Mouse (Mus musculus): ENCODE measurements around the gene Bend4. TPM values are rescaled to one million over a fixed set of nuclear protein-coding genes. Genes with fewer than 3 reads are reported as not detected.

The Bend4 gene
- polyA plus RNA-seq, 1 experiment, result 1.00 TPM

- Histone ChIP-seq H3K4me1 (ENCODE audit: control insufficient read depth, insufficient read depth, low read length) (peaks cover 2% of the 10 kb centered on the region; the same call in 1 of the 2 replicates), H3K27ac (ENCODE audit: control insufficient read depth, insufficient read depth, low read depth, low read length, poor library complexity) (no peak overlapping the region), H3K4me3 (replicated peaks; ENCODE audit: control insufficient read depth, low read depth, low read length) (no peak overlapping the region)
- 37% methylated on average over 6 of the region's 6 CpGs for WGBS
- no peak for TF ChIP-seq POLR2A (IDR thresholded peaks at IDR 0.05; ENCODE audit: borderline replicate concordance, control insufficient read depth, low read depth, low read length)
- TF ChIP-seq CTCF (IDR thresholded peaks at IDR 0.05; ENCODE audit: control insufficient read depth, insufficient read depth, low read length), result no peak
These were observed 34.2 kb downstream of the Bend4 start for GRCm38 (mm10) chr5:67393951-67394350.

GRCm38 (mm10) chr5:67382556-67382955 is 45.6 kb downstream of the Bend4 start:
- Histone ChIP-seq H3K4me1 (ENCODE audit: control insufficient read depth, insufficient read depth, low read length) (no peaks in the 10 kb centered on the region; the same call in 1 of the 2 replicates), H3K27ac (ENCODE audit: control insufficient read depth, insufficient read depth, low read depth, low read length, poor library complexity) (no peak overlapping the region), H3K4me3 (replicated peaks; ENCODE audit: control insufficient read depth, low read depth, low read length) (no peak overlapping the region)
- WGBS, result 77% methylated on average over 7 of the region's 7 CpGs
- TF ChIP-seq POLR2A (IDR thresholded peaks at IDR 0.05; ENCODE audit: borderline replicate concordance, control insufficient read depth, low read depth, low read length) (no peak), CTCF (IDR thresholded peaks at IDR 0.05; ENCODE audit: control insufficient read depth, insufficient read depth, low read length) (no peak)

- WGBS, result 87% methylated on average over 2 of the region's 2 CpGs
- H3K4me1 ChIP-seq (ENCODE audit: control insufficient read depth, insufficient read depth, low read length), result no peaks in the 10 kb centered on the region; the same call in 1 of the 2 replicates
- no peak overlapping the region for H3K4me3 ChIP-seq (replicated peaks; ENCODE audit: control insufficient read depth, low read depth, low read length)
- H3K27ac ChIP-seq (ENCODE audit: control insufficient read depth, insufficient read depth, low read depth, low read length, poor library complexity), result no peak overlapping the region
- TF ChIP-seq CTCF (IDR thresholded peaks at IDR 0.05; ENCODE audit: control insufficient read depth, insufficient read depth, low read length) (no peak), POLR2A (IDR thresholded peaks at IDR 0.05; ENCODE audit: borderline replicate concordance, control insufficient read depth, low read depth, low read length) (no peak)
These were observed 46.4 kb downstream of the Bend4 start for GRCm38 (mm10) chr5:67381690-67382089.

GRCm38 (mm10) chr5:67377044-67377621 is 51.0 kb downstream of the Bend4 start:
- WGBS, result 31% methylated on average over 8 of the region's 8 CpGs
- Histone ChIP-seq H3K4me1 (ENCODE audit: control insufficient read depth, insufficient read depth, low read length) (no peaks in the 10 kb centered on the region; the same call in 1 of the 2 replicates), H3K4me3 (replicated peaks; ENCODE audit: control insufficient read depth, low read depth, low read length) (no peak overlapping the region), H3K27ac (ENCODE audit: control insufficient read depth, insufficient read depth, low read depth, low read length, poor library complexity) (no peak overlapping the region)
- TF ChIP-seq CTCF (IDR thresholded peaks at IDR 0.05; ENCODE audit: control insufficient read depth, insufficient read depth, low read length) (no peak), POLR2A (IDR thresholded peaks at IDR 0.05; ENCODE audit: borderline replicate concordance, control insufficient read depth, low read depth, low read length) (no peak)

GRCm38 (mm10) chr5:67362931-67363330 is 65.2 kb downstream of the Bend4 start:
- 56% methylated on average over 2 of the region's 2 CpGs for WGBS
- Histone ChIP-seq H3K4me3 (replicated peaks; ENCODE audit: control insufficient read depth, low read depth, low read length) (no peak overlapping the region), H3K4me1 (ENCODE audit: control insufficient read depth, insufficient read depth, low read length) (no peaks in the 10 kb centered on the region), H3K27ac (ENCODE audit: control insufficient read depth, insufficient read depth, low read depth, low read length, poor library complexity) (no peak overlapping the region)
- no peak for TF ChIP-seq POLR2A (IDR thresholded peaks at IDR 0.05; ENCODE audit: borderline replicate concordance, control insufficient read depth, low read depth, low read length)
- TF ChIP-seq CTCF (IDR thresholded peaks at IDR 0.05; ENCODE audit: control insufficient read depth, insufficient read depth, low read length), result no peak

- Histone ChIP-seq H3K27ac (ENCODE audit: control insufficient read depth, insufficient read depth, low read depth, low read length, poor library complexity) (no peak overlapping the region), H3K4me3 (replicated peaks; ENCODE audit: control insufficient read depth, low read depth, low read length) (no peak overlapping the region), H3K4me1 (ENCODE audit: control insufficient read depth, insufficient read depth, low read length) (no peaks in the 10 kb centered on the region)
- no peak for TF ChIP-seq POLR2A (IDR thresholded peaks at IDR 0.05; ENCODE audit: borderline replicate concordance, control insufficient read depth, low read depth, low read length)
- no peak for TF ChIP-seq CTCF (IDR thresholded peaks at IDR 0.05; ENCODE audit: control insufficient read depth, insufficient read depth, low read length)
- 85% methylated on average over 10 of the region's 10 CpGs for WGBS
These were observed 65.8 kb downstream of the Bend4 start for GRCm38 (mm10) chr5:67362316-67362715.

- H3K27ac ChIP-seq (ENCODE audit: control insufficient read depth, insufficient read depth, low read depth, low read length, poor library complexity), result no peak overlapping the region
- TF ChIP-seq CTCF (IDR thresholded peaks at IDR 0.05; ENCODE audit: control insufficient read depth, insufficient read depth, low read length), result no peak
- no peak for TF ChIP-seq POLR2A (IDR thresholded peaks at IDR 0.05; ENCODE audit: borderline replicate concordance, control insufficient read depth, low read depth, low read length)
- WGBS, result 81% methylated on average over 10 of the region's 10 CpGs
- no peak overlapping the region for H3K4me3 ChIP-seq (replicated peaks; ENCODE audit: control insufficient read depth, low read depth, low read length)
- H3K4me1 ChIP-seq (ENCODE audit: control insufficient read depth, insufficient read depth, low read length), result no peaks in the 10 kb centered on the region
These were observed 79.2 kb downstream of the Bend4 start for GRCm38 (mm10) chr5:67348949-67349348.

GRCm38 (mm10) chr5:67347060-67347459 is 81.0 kb downstream of the Bend4 start:
- no peaks in the 10 kb centered on the region for H3K4me1 ChIP-seq (ENCODE audit: control insufficient read depth, insufficient read depth, low read length)
- 97% methylated on average over 2 of the region's 2 CpGs for WGBS
- no peak overlapping the region for H3K27ac ChIP-seq (ENCODE audit: control insufficient read depth, insufficient read depth, low read depth, low read length, poor library complexity)
- TF ChIP-seq POLR2A (IDR thresholded peaks at IDR 0.05; ENCODE audit: borderline replicate concordance, control insufficient read depth, low read depth, low read length) (no peak), CTCF (IDR thresholded peaks at IDR 0.05; ENCODE audit: control insufficient read depth, insufficient read depth, low read length) (no peak)
- no peak overlapping the region for H3K4me3 ChIP-seq (replicated peaks; ENCODE audit: control insufficient read depth, low read depth, low read length)

Other genes with a start within 250 kb of the Bend4 start
- 16.9 and 32.3 TPM in 2 replicates for gene Tmem33, start 167.7 kb downstream of the Bend4 start, polyA plus RNA-seq (2011; ENCODE audit: insufficient read depth, insufficient read length, low replicate concordance, missing spikeins)
- gene Slc30a9, start 121.4 kb downstream of the Bend4 start, polyA plus RNA-seq (2011; ENCODE audit: insufficient read depth, insufficient read length, low replicate concordance, missing spikeins), result 48.7 and 55.8 TPM in 2 replicates
- gene Shisa3, start 179.6 kb upstream of the Bend4 start, polyA plus RNA-seq (2011; ENCODE audit: insufficient read depth, insufficient read length, low replicate concordance, missing spikeins), result not detected in 2 replicates

All from bone marrow, adult 2 months (tissue).